ENCODE assay signal across 8 mouse cellular contexts in the genomic region with DNA sequence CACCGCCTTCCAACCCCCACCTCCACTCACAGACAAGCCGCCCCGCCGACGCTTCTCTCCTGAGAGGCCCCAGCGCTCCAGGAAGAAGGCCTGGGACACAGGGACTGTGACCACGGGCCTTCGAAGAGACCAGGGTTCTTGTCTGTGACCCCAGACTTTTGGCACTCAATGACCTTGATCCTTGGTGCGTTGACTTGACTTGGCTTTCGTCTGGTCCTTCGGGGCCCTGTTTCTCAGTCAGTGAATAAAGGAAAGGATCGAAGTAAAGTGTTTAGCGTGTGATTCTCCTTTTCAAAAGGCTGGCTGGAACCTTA.
A peak's percentile ranks its signal among the peaks of the same experiment; 100 is the strongest.
DNase-seq lines count a peak whose midpoint lies in the region; ATAC-seq lines count a peak whose summit lies in the region.

No protein-coding gene starts in this region.

- H3K4me2 ChIP-seq in kidney, embryonic 16.5 days (replicated peaks; ENCODE audit: low read depth, low read length): peak overlapping the region; percentile 81
- peak overlapping the region; percentile 84 for H3K4me2 ChIP-seq in embryonic facial prominence, embryonic 12.5 days (replicated peaks)
- peak overlapping the region; percentile 71 for H3K4me2 ChIP-seq in intestine, embryonic 14.5 days (ENCODE audit: low read length)
- peak overlapping the region; percentile 80 for H3K4me2 ChIP-seq in neural tube, embryonic 11.5 days (ENCODE audit: low read depth)

- ATAC-seq in kidney, embryonic 16.5 days (ENCODE audit: low FRiP score, low TSS enrichment): no peak
- no peak for ATAC-seq in embryonic facial prominence, embryonic 12.5 days (ENCODE audit: insufficient number of reproducible peaks, insufficient read depth, low FRiP score, low TSS enrichment)
- ATAC-seq in intestine, embryonic 14.5 days (replicated peaks; ENCODE audit: low FRiP score, low TSS enrichment, low read depth): no peak
- no peak for ATAC-seq in neural tube, embryonic 11.5 days (ENCODE audit: insufficient read depth, low FRiP score, low TSS enrichment)
- ATAC-seq in frontal cortex, adult (ENCODE audit: low TSS enrichment): no peak

- H3K36me3 ChIP-seq in kidney, embryonic 16.5 days (ENCODE audit: insufficient read depth, low read length): no peaks in the 10 kb centered on the region
- no peaks in the 10 kb centered on the region for H3K36me3 ChIP-seq in embryonic facial prominence, embryonic 12.5 days
- H3K36me3 ChIP-seq in intestine, embryonic 14.5 days (ENCODE audit: control insufficient read depth, insufficient read depth, low read length): no peaks in the 10 kb centered on the region
- H3K36me3 ChIP-seq in neural tube, embryonic 11.5 days (ENCODE audit: control insufficient read depth, insufficient read depth, low read length): no peaks in the 10 kb centered on the region

- peaks cover 79% of the 10 kb centered on the region for H3K27me3 ChIP-seq in kidney, embryonic 16.5 days (ENCODE audit: insufficient read depth, low read length)
- H3K27me3 ChIP-seq in embryonic facial prominence, embryonic 12.5 days: peaks cover 86% of the 10 kb centered on the region
- peaks cover 56% of the 10 kb centered on the region for H3K27me3 ChIP-seq in intestine, embryonic 14.5 days (replicated peaks; ENCODE audit: control insufficient read depth, insufficient read depth, low read length)
- H3K27me3 ChIP-seq in neural tube, embryonic 11.5 days (ENCODE audit: control insufficient read depth, insufficient read depth, low read length): peaks cover 70% of the 10 kb centered on the region

- H3K4me1 ChIP-seq in kidney, embryonic 16.5 days (ENCODE audit: insufficient read depth, low read length): peaks cover 40% of the 10 kb centered on the region
- H3K4me1 ChIP-seq in embryonic facial prominence, embryonic 12.5 days: peaks cover 20% of the 10 kb centered on the region
- H3K4me1 ChIP-seq in intestine, embryonic 14.5 days (replicated peaks; ENCODE audit: control insufficient read depth, insufficient read depth, low read length): peaks cover 23% of the 10 kb centered on the region
- peaks cover 22% of the 10 kb centered on the region; the same call in 1 of the 2 replicates for H3K4me1 ChIP-seq in neural tube, embryonic 11.5 days (ENCODE audit: control insufficient read depth, insufficient read depth, low read length)

- H3K4me3 ChIP-seq in kidney, embryonic 16.5 days (ENCODE audit: low read length): peak overlapping the region; percentile 54; the same call in 1 of the 2 replicates
- peak overlapping the region; percentile 44 for H3K4me3 ChIP-seq in embryonic facial prominence, embryonic 12.5 days
- H3K4me3 ChIP-seq in intestine, embryonic 14.5 days (ENCODE audit: low read depth, low read length): no peak overlapping the region
- H3K4me3 ChIP-seq in neural tube, embryonic 11.5 days (ENCODE audit: low read depth, low read length): peak overlapping the region; percentile 40; the same call in 1 of the 2 replicates

- H3K9me3 ChIP-seq in kidney, embryonic 16.5 days (ENCODE audit: low read length): no peaks in the 10 kb centered on the region
- no peaks in the 10 kb centered on the region for H3K9me3 ChIP-seq in embryonic facial prominence, embryonic 12.5 days
- no peaks in the 10 kb centered on the region for H3K9me3 ChIP-seq in intestine, embryonic 14.5 days (ENCODE audit: control insufficient read depth, low read length)
- H3K9me3 ChIP-seq in neural tube, embryonic 11.5 days (ENCODE audit: control insufficient read depth, low read length): no peaks in the 10 kb centered on the region

- H3K27ac ChIP-seq in kidney, embryonic 16.5 days (ENCODE audit: low read length): peak overlapping the region; percentile 91
- H3K27ac ChIP-seq in embryonic facial prominence, embryonic 12.5 days: peak overlapping the region; percentile 78
- H3K27ac ChIP-seq in intestine, embryonic 14.5 days (ENCODE audit: low read depth): peak overlapping the region; percentile 81; the same call in 1 of the 2 replicates
- peak overlapping the region; percentile 89 for H3K27ac ChIP-seq in neural tube, embryonic 11.5 days (ENCODE audit: low read depth, low read length)

- WGBS in kidney, embryonic 16.5 days: 7% methylated on average over 12 of the region's 13 CpGs
- WGBS in embryonic facial prominence, embryonic 12.5 days: 6% methylated on average over 13 of the region's 13 CpGs
- WGBS in intestine, embryonic 14.5 days: 10% methylated on average over 13 of the region's 13 CpGs
- 2% methylated on average over 13 of the region's 13 CpGs for WGBS in neural tube, embryonic 11.5 days

- H3K9ac ChIP-seq in kidney, embryonic 16.5 days (replicated peaks; ENCODE audit: low read length): peak overlapping the region; percentile 71
- peak overlapping the region; percentile 54; the same call in 1 of the 2 replicates for H3K9ac ChIP-seq in embryonic facial prominence, embryonic 12.5 days
- no peak overlapping the region for H3K9ac ChIP-seq in intestine, embryonic 14.5 days (ENCODE audit: low read length)
- H3K9ac ChIP-seq in neural tube, embryonic 11.5 days (ENCODE audit: low read length): 0 out of 2 replicates have a peak overlapping the region, but pooled peaks have one; percentile 67

- no peak for DNase-seq in kidney, postnatal 14 days
- DNase-seq in intestine, embryonic 14.5 days (ENCODE audit: low spot score): no peak
- no peak for DNase-seq in neural tube, embryonic 11.5 days (ENCODE audit: low spot score)
- DNase-seq in adrenal gland, postnatal 25 days: no peak
- no peak for DNase-seq in lung, adult 18-20 months
